Mouse (Mus musculus) hematopoietic stem cell, adult 5-6 weeks (primary cell): Measurements from ENCODE around the gene Sirt2. TPM values are rescaled to one million over a fixed set of nuclear protein-coding genes. Genes with fewer than 3 reads are reported as not detected.

Experiments used
- ATAC-seq, 2 experiments: fragments of 125-278 bp in 1 of 2; replicated peaks in 1 of 2; 2 replicates each; pipeline ENCODE4 v1.8.0; 2016 to 2017; ENCODE audit warnings: inconsistent platforms in 2 of 2, mild to moderate bottlenecking in 2 of 2, moderate number of reproducible peaks in 2 of 2, low read depth in 1 of 2, moderate TSS enrichment in 1 of 2; ENCODE audit not compliant: low FRiP score in 2 of 2, poor library complexity in 2 of 2, severe bottlenecking in 2 of 2, insufficient read depth in 1 of 2, low TSS enrichment in 1 of 2
- total RNA-seq: library from RNA; stranded (forward); fragments of 172-1452, 232-1000 nt; gene quantifications from 2 replicates; pipeline ENCODE4 v1.2.3, GENCODE M21; 2017

The Sirt2 gene
- total RNA-seq, 1 experiment from 2014 or later = 37.4 TPM

GRCm38 (mm10) chr7:28836936-28837335 is 70.4 kb downstream of the Sirt2 start:
- ATAC-seq = no peak

Other genes starting within 250 kb of the Sirt2 start
- not detected in 2 replicates for gene Ifnl3, start 243.9 kb upstream of the Sirt2 start, total RNA-seq
- gene Sycn, start 225.8 kb upstream of the Sirt2 start, total RNA-seq = not detected in 2 replicates
- gene Nccrp1, start 219.5 kb upstream of the Sirt2 start, total RNA-seq = not detected in 2 replicates
- 5.2 and 6.3 TPM in 2 replicates for gene Samd4b, start 168.6 kb upstream of the Sirt2 start, total RNA-seq
- 7.0 and 10.4 TPM in 2 replicates for gene Pak4, start 168.6 kb upstream of the Sirt2 start, total RNA-seq
- not detected in 2 replicates for gene Acp7, start 135.4 kb upstream of the Sirt2 start, total RNA-seq
- gene Fbxo27, start 73.9 kb upstream of the Sirt2 start, total RNA-seq = not detected in 2 replicates
- gene Fbxo17, start 49.9 kb upstream of the Sirt2 start, total RNA-seq = 1.1 and 2.1 TPM in 2 replicates
- gene Mrps12, start 24.9 kb upstream of the Sirt2 start, total RNA-seq = 26.3 and 31.4 TPM in 2 replicates
- gene Sars2, start 24.7 kb upstream of the Sirt2 start, total RNA-seq = 5.9 and 10.6 TPM in 2 replicates
- gene Ccer2, start 10.6 kb upstream of the Sirt2 start, total RNA-seq = not detected in 2 replicates
- gene Nfkbib, start 777 bp downstream of the Sirt2 start, total RNA-seq = 12.4 and 13.1 TPM in 2 replicates
- gene Rinl, start 22.2 kb downstream of the Sirt2 start, total RNA-seq = 40.5 and 51.7 TPM in 2 replicates
- 340 and 427 TPM in 2 replicates for gene Hnrnpl, start 41.8 kb downstream of the Sirt2 start, total RNA-seq
- gene Ech1, start 58.5 kb downstream of the Sirt2 start, total RNA-seq = 120 and 123 TPM in 2 replicates
- 16.7 and 16.8 TPM in 2 replicates for gene Lgals4, start 67.1 kb downstream of the Sirt2 start, total RNA-seq
- not detected in 2 replicates for gene Lgals7, start 97.1 kb downstream of the Sirt2 start, total RNA-seq
- 0.19 TPM in 1 of 2 replicates, not detected in the other for gene Capn12, start 114.7 kb downstream of the Sirt2 start, total RNA-seq
- gene Actn4, start 195.6 kb downstream of the Sirt2 start, total RNA-seq = 38.5 and 43.5 TPM in 2 replicates
- 321 and 414 TPM in 2 replicates for gene Eif3k, start 215.1 kb downstream of the Sirt2 start, total RNA-seq
- 63.0 and 69.6 TPM in 2 replicates for gene Map4k1, start 215.3 kb downstream of the Sirt2 start, total RNA-seq